Mouse (Mus musculus): ENCODE results near the gene Pdlim1.
"Not testable (repeated sequence)": the region's sequence is repeated elsewhere in the genome, so short reads cannot be mapped to it uniquely, and the experiment has no call there.

Gene Pdlim1

DNA sequence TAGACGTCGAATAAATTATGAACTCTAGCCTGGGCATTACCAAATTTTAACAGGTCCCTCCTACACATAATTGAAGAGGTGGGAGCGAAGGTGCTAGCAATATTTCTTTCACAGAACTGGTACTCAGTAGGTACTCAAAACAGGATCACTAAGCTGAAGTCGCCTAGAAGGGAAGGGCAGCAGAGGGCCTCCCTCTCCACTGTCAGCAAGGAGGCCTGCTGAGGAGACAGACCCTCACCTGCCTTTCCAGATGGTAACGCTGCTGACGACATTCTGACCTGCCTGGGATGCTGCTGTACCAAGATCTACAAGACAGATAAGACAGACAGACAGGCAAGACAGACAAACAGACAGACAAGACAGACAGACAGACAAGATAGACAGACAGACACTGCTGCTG is 31.3 kb downstream of the Pdlim1 start:
- no peak for DNase-seq

DNA sequence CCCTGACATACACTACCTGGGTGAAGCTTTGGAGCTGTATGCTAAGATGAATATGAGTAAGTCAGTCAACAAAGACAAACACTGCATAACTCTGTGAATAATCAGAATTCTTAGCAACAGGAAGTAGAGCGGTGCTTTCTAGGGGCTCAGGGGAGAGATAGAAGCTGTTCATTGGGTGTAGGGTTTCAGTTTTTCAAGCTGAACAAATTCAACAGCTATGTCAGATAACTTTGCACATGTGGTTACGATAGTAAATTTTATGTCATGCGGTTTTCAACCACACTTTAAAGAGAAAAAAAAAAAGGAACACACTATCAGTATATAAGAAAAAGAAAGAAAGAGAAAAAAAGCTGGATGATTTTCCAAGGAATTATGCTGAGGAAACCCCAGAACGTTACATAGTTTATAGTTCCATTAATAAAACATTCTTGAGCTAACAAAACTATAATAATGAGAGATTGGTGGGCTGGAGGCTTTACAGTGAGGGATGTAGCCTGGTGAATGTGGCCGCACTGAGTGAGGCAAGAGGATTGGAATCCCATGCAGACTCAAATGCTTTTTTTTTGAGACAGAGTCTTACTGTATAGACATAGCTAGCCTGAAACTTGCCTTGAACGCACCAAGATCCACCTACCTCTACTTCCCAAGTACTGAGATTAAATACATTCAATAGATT is 33.3 kb downstream of the Pdlim1 start:
- DNase-seq = no peak

DNA sequence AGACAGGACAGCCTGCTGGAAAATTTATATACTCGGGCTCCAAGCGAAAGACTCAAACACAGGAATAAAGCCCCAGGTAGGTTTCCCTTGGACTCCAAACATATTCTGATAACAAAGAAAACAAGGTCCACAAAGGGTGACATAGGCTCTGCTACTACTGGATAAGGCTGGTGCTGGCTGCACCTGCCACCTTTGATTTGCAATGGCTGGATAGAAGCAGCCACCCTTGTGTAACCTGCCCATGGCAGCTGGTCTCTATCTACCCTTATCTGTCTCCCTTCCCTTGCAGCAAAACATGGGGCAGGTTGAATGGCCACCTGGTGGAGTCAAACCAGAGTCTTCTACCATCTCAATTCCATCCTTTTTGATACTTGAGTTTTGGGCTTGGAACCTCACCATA is 39.1 kb downstream of the Pdlim1 start:
- DNase-seq = no peak

DNA sequence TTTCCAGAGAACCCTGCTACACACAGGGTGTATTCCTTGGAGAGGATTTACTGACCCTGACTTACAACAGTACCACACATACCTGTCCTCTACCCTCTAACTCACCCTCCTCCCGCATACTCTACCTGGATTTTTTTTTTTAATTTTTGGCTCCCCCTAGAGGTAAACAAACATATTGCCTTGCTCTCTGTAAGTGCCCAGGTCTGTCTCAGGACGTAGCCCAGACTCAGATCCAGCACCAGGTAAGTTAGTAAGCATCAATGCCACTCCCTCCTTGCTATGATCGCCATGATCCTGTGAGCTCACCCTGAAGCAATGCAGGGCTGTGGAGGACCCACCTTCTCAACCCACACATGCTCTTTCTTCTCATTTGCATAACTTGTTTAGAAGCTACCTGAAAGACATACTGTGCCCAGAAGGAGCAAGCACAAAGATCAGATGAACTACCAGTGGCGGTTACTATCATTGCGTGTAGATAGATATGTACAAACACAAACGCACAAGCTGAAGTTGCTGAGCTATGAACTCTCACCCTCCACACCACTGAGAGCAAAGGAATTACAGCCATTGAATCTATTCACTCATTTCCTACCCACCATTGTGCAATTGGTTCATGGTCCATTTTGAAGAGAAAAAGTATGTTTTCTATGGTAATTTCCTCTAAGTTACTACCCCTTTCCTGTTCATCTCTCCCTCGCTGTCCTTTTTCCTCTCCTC is 39.7 kb downstream of the Pdlim1 start:
- no peak for DNase-seq

DNA sequence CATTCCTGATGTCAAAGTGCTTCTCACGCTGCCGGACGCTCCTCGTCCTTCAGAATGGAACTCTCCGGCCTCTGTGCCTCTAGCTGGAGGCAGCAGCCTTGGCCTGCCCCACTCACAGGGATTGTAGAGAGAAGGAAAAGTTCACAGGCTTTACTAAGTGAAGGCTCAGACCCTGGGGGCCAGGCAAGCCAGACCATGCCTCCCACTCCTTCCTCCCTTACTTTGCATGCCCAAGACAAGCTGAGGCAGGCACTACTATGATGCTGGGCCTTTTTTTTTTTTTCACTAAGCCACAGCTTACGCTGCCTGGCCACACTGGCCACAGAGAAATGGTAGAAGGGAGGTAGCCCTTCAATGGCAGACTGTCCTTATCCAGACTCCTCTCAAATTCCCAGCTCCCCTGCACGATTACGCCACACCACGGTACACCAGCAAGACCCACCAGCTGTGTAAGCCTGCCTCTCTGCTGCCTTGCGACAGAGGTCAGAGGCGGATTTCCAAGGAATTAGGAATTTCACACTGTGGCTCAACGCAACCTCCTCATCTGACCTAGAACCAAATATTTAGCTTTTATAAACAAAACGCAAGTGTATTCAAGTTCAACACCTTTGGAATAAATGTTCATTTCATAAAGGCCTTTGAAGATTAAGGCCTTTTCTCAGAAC is 40.4 kb downstream of the Pdlim1 start:
- DNase-seq = no peak

DNA sequence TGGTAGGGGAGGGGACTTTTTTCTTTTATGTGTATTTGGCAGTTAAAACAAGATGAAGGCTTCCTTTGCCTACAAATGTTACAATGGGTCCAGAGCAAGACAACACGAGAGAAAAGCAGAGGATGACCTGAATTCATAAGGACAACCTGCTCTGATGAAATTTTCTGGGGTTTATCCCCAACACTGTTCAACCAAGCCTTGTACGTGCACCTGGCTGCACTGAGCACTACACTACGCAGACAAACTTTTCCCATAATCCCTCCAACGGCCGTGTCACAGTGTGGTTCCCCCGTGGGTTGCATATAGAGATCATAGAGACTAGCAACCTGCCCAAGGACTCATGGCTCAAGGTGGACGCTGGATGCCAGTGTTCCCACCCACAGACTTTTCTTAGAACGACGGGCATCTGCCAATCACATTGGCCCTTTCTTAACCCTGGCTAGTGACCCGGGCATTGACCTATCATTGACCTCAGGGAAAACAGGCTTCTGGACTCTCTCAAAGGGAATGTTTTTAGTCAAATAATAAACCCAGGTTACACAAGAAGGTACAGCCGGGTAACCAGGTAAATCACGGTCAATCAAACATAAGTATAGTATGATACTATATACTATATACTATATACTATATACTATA is 45.0 kb downstream of the Pdlim1 start:
- no peak for DNase-seq

DNA sequence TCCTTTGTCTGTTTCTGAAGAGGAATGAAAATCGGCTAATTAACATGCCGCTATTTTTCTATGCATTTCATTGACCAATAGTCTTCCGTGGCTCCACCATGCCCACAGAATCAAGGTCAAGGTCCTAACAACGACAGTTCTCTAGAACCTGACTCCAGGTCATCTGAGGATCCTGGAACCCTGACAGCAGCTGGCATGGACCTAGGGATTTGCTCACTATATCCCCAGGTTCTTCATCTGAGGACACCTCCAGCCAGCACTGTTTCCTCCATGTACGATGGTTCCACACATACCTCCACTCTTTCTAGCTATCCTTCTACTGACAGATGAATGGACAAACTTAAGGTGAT is 45.9 kb downstream of the Pdlim1 start:
- DNase-seq = no peak

DNA sequence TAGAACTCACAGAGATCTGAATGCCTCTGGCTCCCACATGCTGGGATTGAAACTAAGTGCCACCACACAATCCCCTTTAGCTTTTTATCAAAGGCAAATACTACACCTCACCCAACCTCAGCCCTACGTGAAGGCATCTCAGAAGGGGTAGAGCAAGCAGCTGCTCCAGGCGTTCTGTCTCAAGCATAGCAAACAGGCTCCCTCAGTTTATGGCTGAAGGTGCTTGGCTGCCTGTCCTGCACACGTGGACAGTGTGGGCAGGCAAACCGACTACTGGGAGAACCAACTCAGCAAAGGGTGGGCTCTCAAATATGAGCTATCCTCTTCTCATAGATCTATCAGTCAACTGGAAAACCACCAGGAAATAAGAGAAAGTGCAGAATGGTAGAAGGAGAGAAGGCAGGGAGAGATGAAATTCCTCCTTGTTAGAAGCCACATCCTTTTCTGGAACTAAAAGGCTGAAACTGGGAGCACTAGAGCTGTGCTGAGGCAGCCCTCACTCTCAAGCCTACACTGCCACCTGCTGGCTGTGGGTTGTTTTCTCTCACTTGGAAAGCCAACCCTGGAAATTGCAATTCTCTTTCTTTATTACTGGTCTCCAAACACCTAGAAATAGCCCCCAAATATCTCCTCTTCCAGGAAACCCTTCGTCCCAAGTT is 46.4 kb downstream of the Pdlim1 start:
- peak; percentile 31 for DNase-seq

DNA sequence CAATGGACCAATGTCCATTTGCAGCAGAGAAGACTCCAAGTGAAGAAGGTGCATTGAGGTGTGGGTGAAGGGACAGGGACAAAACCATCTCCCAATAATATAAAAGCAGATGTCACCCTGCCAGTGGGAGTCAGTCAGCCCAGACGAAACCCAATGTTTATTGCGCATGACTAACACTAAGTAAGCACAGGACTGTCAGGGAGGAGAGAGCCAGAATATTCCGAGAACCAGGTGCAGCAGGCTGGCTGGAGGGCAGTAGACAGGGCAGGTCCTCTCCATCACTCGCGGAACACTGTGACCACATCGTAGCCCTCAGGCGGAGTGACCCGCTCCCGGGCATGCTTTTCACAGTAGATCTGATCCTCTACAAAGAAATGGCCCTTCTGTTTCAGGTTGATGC is 49.3 kb downstream of the Pdlim1 start:
- DNase-seq = not testable (repeated sequence)

DNA sequence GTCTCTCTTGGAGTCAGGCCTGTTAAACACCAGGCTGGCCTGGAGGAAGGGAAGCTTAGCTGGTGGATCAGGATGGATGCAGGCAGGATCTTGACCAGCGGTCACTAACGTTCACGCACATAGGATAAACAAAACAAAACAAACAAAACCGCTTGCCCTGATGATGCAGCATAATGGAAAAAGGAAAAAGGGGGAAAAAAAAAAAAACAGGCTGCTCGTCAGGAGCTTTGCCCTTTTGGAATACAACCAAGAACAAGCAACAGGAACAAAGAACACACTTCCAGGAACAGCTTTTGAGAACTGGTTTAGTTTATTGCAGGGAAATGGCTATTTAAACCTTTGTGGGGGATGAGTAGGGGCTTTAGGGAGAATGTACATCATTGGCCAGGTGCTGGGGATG is 50.8 kb downstream of the Pdlim1 start:
- DNase-seq = no peak

DNA sequence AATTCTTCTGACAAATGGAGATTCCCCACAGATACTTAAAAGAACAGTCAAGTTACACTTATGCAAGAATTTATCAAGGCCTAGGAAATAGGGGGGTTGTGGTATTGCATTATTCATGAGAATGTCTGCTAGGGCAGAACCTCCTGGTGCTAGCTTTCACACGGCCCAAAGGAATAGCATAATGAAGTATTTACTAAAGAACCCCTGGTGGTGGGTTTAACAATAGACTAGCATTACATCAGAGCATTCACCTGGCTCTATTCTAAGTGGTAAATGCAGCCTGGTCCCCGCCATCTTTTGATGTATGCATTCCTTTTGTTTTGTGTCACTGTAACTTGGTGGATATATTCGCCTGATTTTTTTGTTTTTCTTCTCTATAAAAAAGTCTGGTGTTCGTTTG is 68.7 kb downstream of the Pdlim1 start:
- not testable (repeated sequence) for DNase-seq

DNA sequence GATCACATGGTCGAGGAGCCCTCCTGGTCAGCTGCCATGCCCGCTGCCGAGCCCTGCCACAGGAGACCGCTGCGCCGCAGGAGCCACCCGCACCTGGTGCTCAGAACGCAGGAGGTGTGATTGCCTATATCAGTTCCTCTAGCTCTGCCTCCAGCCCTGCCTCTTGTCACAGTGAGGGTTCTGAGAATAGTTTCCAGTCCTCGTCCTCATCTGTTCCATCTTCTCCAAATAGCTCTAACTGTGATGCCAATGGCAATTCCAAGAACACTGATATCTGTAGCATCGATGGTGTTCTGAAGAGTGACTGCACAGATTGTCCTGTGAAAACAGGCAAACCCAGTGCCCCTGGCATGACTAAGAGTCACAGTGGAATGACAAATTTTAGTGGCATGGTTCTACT is 81.0 kb downstream of the Pdlim1 start:
- no peak for DNase-seq

DNA sequence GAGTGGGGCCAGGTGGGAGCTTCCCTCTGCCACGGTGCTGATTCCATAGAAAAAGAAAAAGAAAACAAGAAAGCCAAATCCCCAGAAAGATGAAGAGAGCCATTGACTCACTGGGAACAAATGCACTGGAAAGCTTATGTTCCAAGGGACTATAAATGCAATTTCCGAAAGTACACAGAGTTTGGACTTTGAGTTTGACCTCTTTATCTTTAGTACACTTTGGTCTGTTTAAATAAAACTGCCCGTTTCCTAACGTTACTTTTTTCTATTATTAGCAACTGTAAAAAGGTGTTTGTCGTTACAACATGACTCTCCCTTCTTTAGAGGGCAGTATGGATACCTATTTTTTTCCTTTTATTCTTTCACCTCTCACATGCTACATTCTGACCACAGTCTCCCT is 84.5 kb downstream of the Pdlim1 start, which contains the start of gene Cyp2c70:
Gene Cyp2c70 (minus strand): TSS at position 174 of the 400 bp plus-strand sequence.
- no peak for DNase-seq

DNA sequence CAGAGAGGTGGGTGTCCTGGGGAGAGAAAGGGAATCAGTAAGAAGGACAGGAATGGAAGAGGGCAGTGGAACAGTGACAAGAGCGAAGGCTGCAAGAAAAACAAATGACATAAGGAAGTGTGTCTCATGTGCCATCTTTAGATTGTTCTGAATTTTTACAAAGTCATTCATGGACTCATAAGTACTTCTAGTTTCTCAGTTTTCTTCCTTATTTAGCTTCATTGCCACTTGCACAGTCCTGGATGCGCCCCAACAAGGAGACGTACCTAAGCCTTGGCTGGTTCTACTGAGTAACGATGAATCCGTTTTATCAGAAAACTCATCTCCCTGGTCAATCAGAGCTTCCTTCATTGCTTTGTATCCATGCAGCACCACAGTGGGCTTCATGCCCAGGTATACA is 88.0 kb downstream of the Pdlim1 start:
- DNase-seq = no peak

DNA sequence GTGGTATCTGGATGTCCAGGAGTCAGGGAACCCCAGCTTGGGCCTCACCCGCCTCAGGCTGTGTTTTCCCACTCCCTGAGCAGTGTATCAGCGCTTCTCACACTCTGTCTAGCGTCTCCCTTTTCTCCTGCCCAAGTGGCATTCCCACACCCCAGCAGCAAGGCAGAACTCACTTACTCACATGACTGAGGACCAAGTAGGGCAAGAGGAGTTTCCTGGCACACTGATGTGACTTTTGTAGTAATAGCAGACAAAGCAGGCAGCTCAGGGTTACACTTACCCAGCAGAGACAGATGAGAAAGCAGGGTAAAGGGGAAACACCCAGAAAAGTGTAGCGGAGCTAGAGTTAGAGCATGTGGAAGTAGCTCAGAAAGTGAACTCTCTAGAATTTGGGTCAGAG is 93.3 kb downstream of the Pdlim1 start:
- no peak for DNase-seq
